Mouse (Mus musculus) embryonic fibroblast, embryonic 13.5 days (primary cell): Measurements from ENCODE around the gene Crcp.

ENCODE experiments used
- CTCF ChIP-seq: IDR thresholded peaks from 2 replicates; pipeline ENCODE4 v1.5.1; 2011; ENCODE audit warnings: mild to moderate bottlenecking, control low read depth, low read length, moderate library complexity, borderline replicate concordance; ENCODE audit not compliant: insufficient read depth
- POLR2A ChIP-seq: IDR thresholded peaks from 2 replicates; pipeline ENCODE4 v1.6.1; 2011; ENCODE audit warnings: low read depth, mild to moderate bottlenecking, control low read depth, low read length, moderate library complexity

DNA sequence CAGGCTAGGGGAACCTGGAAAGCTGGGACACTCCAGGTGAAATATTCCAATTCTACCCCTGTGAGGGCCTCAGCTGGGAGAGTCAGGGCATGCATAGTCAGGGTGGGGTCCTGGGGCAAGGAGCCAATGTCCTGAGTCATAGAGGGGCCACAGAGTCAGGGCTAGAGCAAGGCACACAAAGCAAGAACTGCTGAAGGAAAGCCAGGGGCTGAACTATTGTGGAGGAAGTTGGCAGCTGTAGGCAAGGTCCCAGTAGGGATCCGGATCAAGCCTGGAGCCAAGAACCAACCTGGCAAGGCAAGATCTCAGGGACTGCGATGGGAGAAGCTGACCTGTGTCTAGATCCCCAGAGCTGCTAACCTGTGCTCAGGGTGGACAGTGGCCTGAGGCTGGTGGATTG is 34.7 kb downstream of the Crcp start:
- TF ChIP-seq CTCF (no peak), POLR2A (no peak)
